Mouse (Mus musculus) midbrain, embryonic 11.5 days (tissue): ENCODE results near the gene Cxcl14. TPM values are rescaled to one million over a fixed set of nuclear protein-coding genes. Genes with fewer than 3 reads are reported as not detected.

Experiments used
- ATAC-seq: fragments of 200-750 bp; cut with Nextera tagmentation; 2 replicates; pipeline ENCODE4 v1.8.0; 2017; ENCODE audit warnings: moderate TSS enrichment, moderate library complexity; ENCODE audit not compliant: low FRiP score
- DNase-seq: peaks from one replicate; pipeline ENCODE4 v3.0.0; 2015; ENCODE audit warnings: low spot score; ENCODE audit errors: missing footprints
- H3K27ac ChIP-seq: fragments of 300-500 bp; sonication (generic); 2 replicates; pipeline ENCODE4 v1.5.1; 2014; ENCODE audit warnings: low read depth, low read length
- H3K27me3 ChIP-seq: fragments of 300-500 bp; sonication (generic); 2 replicates; pipeline ENCODE4 v1.6.1; 2014; ENCODE audit warnings: mild to moderate bottlenecking, low read length, moderate library complexity, mixed read lengths; ENCODE audit not compliant: control insufficient read depth, insufficient read depth
- H3K36me3 ChIP-seq: fragments of 300-500 bp; sonication (generic); 2 replicates; pipeline ENCODE4 v1.6.1; 2014; ENCODE audit warnings: mild to moderate bottlenecking, low read length, moderate library complexity, mixed read lengths; ENCODE audit not compliant: control insufficient read depth, insufficient read depth
- H3K4me1 ChIP-seq: fragments of 300-500 bp; sonication (generic); 2 replicates; pipeline ENCODE4 v1.6.1; 2014; ENCODE audit warnings: low read length; ENCODE audit not compliant: control insufficient read depth, insufficient read depth
- H3K4me2 ChIP-seq: fragments of 300-500 bp; sonication (generic); 2 replicates; pipeline ENCODE4 v1.6.1; 2014; ENCODE audit warnings: mild to moderate bottlenecking, moderate library complexity
- H3K4me3 ChIP-seq: fragments of 300-500 bp; sonication (generic); 2 replicates; pipeline ENCODE4 v1.5.1; 2014; ENCODE audit warnings: low read depth, low read length
- H3K9ac ChIP-seq: fragments of 300-500 bp; sonication (generic); 2 replicates; pipeline ENCODE4 v1.6.1; 2014; ENCODE audit warnings: low read length
- H3K9me3 ChIP-seq: fragments of 300-500 bp; sonication (generic); 2 replicates; pipeline ENCODE4 v1.6.1; 2016; ENCODE audit warnings: low read length; ENCODE audit not compliant: control insufficient read depth
- whole genome bisulfite sequencing: fragments of 180-500 bp; shearing (Covaris S2); extraction: QIAGEN DNeasy Blood & Tissue Kit; methylation state at CpG from one replicate; pipeline ENCODE4 v1.1.7; 2014; 5-methylcytosine and 5-hydroxymethylcytosine counted together
- polyA plus RNA-seq: library from polyadenylated mRNA; unstranded; fragments of >200 nt; fragmentation: Nextera tagmentation; extraction: Ambion mirVana; gene quantifications from 2 replicates; pipeline ENCODE4 v1.2.1, GENCODE M21; 2014

The Cxcl14 gene
- polyA plus RNA-seq, 1 experiment from 2014 or later, result 9.3 TPM

DNA sequence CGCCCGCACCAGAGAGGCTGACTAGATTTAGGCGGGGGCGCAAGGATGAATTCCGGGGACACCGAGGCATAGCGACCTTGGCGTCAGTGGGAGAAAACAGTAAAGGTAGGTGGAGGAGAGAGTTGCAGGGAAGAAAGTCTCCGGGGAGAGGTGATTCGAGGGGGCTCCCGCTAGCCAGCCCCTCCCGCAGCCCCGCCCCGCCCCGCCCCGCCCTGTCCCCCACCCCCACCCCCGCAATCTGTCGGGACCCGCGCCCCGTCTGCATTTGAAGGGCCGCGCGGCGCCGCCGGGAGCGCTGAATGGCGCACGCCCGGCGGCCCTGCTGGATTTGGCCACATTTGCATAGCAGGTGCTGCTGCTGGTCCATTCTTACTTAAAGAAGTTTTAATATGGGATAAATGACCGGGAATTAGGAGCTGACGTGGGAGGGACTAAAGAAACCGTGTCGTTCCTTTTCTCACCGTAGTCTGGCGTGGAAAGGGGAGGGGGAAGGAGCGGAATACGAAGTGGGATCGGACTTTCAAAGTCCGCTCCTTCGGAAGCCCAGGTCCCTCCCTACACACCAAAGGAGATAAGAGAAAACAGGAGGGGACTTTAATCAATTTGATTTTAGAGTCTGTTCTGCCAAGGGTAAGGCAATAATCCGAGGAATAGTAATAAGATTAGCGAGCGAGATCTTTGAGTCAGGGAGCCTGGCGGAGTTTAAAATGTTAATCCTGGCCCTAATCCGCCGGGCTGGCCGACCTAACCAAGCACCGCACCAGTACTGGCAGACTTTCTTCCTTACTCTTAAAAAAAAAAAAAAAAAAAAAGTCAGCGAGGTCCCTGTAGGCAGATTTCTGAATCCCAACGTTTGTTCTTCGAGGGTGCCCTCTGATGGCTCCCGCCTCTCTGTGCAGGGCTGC is 37.1 kb downstream of the Cxcl14 start:
- H3K36me3 ChIP-seq, result no peaks in the 10 kb centered on the region
- DNase-seq, result peak; percentile 93
- peak overlapping the region; percentile 27 for H3K4me3 ChIP-seq
- H3K4me2 ChIP-seq, result peak overlapping the region; percentile 55
- peak; percentile 65 for ATAC-seq
- peak overlapping the region; percentile 64 for H3K27ac ChIP-seq
- peak overlapping the region; percentile 13; the same call in 1 of the 2 replicates for H3K9ac ChIP-seq
- H3K27me3 ChIP-seq, result peaks cover 82% of the 10 kb centered on the region
- no peaks in the 10 kb centered on the region for H3K9me3 ChIP-seq
- under 1% methylated on average over 55 of the region's 55 CpGs for WGBS
- peaks cover 45% of the 10 kb centered on the region for H3K4me1 ChIP-seq

DNA sequence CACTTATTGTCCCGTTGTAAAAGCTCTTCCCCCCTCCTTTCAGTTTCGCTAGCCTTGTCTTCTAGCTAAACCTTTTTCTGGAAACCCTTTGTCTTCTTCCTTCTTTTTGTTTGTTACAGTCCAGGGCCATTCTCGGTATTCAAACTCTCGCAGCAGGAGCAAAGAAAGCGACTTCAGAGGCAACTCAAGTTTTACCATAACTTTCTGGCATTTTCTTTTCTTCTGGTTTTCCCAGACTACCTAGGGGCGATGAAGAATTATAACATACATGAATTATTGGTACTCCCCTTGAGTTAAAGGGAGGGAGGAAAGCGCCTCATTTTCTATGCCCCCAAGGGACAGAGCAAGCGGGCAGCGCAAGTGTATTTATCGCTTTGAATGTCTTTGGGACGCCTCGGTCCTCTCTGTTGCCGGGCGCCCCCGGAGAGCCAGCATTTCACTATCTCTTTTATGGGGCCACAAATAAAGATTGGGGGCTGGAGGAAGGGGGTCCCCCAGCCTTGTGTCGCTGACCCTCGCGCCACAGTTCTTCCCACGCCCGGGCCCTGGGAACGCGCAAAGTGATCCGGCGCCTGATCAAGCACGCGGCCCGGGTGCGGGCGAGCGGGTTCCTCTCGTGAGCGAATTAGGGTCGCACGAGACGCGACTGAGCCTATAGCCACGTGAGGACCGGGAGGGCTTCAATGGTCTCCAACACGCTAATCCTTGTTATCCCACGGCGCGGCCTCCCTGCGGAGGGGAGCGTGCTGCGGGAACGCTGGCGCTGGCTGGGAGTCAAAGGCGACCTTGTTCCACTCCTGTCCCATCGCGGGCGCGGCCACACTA is 37.9 kb downstream of the Cxcl14 start:
- Histone ChIP-seq H3K27ac (peak overlapping the region; percentile 64), H3K4me3 (peak overlapping the region; percentile 27), H3K27me3 (peaks cover 86% of the 10 kb centered on the region), H3K9ac (peak overlapping the region; percentile 13), H3K36me3 (no peaks in the 10 kb centered on the region), H3K9me3 (no peaks in the 10 kb centered on the region), H3K4me1 (peaks cover 45% of the 10 kb centered on the region), H3K4me2 (peak overlapping the region; percentile 55)
- DNase-seq (peak; percentile 96), ATAC-seq (peak; percentile 66)
- under 1% methylated on average over 52 of the region's 52 CpGs for WGBS

GRCm38 (mm10) chr13:56257469-56258153 is 38.7 kb downstream of the Cxcl14 start:
- 2% methylated on average over 12 of the region's 12 CpGs for WGBS
- Histone ChIP-seq H3K36me3 (no peaks in the 10 kb centered on the region), H3K9ac (no peak overlapping the region), H3K27ac (peak overlapping the region; percentile 64; the same call in 1 of the 2 replicates), H3K4me1 (peaks cover 48% of the 10 kb centered on the region), H3K4me2 (peak overlapping the region; percentile 55; the same call in 1 of the 2 replicates), H3K9me3 (no peaks in the 10 kb centered on the region), H3K4me3 (no peak overlapping the region), H3K27me3 (peaks cover 90% of the 10 kb centered on the region)
- ATAC-seq (no peak), DNase-seq (peak; percentile 92)

DNA sequence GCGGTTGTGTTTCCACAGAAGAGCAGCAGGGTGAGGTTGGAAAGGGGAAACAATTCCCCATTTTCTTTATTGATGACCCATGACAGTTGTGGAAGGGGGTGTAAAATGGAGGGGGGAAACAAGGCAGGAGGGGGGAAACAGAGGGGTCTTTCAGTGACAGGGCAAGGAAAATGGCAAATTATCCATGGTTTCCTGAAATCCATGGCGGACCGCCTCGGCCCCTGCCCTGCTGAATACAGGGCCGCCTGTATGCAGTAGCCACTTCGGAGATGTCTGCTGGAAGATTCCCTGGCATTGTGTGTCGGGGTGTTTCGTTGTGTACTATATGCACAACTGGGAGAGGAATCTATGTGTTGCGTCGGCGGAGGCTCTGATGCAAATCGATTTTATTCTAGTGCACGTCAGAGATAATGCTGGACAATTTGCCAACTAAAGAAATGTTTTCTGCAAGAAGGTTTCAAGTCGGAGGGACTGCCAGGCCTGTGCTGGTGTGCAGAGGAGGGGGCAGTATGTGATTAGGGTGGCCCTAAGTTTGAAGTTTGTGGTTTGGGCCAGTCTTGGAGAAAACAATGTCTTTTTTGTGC is 39.5 kb downstream of the Cxcl14 start:
- no peaks in the 10 kb centered on the region for H3K9me3 ChIP-seq
- H3K4me1 ChIP-seq, result peaks cover 55% of the 10 kb centered on the region

DNA sequence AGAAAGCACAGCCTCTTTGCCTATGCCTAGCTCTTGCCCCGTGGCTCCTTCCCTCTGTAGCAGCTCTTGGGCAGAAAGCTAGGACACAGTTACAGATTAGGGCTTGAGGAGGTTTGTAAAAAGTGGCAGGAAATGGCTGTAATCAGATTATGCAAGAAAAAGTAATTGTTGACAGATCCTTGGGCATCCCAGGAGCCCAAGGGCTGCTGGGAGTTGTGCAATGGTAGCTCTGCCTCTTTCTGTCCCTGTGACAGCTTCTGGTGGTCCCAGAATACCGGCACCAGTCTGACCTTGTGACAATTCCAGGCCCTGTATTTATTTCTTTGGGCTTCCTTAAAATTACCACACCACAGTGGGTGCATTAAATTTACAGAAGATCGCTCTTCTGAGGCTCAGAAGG is 43.0 kb downstream of the Cxcl14 start:
- no peak overlapping the region for H3K9ac ChIP-seq
- H3K27ac ChIP-seq, result no peak overlapping the region
- ATAC-seq (no peak), DNase-seq (peak; percentile 89)
- no peaks in the 10 kb centered on the region for H3K36me3 ChIP-seq
- WGBS, result 5% methylated on average over 3 of the region's 3 CpGs
- H3K4me2 ChIP-seq, result no peak overlapping the region
- H3K4me1 ChIP-seq, result peaks cover 71% of the 10 kb centered on the region
- no peak overlapping the region for H3K4me3 ChIP-seq
- peaks cover 94% of the 10 kb centered on the region for H3K27me3 ChIP-seq
- H3K9me3 ChIP-seq, result no peaks in the 10 kb centered on the region

More for the DNA sequence above, 39.5 kb downstream of the Cxcl14 start:
- 3% methylated on average over 14 of the region's 14 CpGs for WGBS
- H3K27me3 ChIP-seq, result peaks cover 89% of the 10 kb centered on the region
- no peak overlapping the region for H3K9ac ChIP-seq
- ATAC-seq, result no peak
- H3K27ac ChIP-seq, result no peak overlapping the region
- 0 out of 2 replicates have a peak overlapping the region, but pooled peaks have one; percentile 1 for H3K4me2 ChIP-seq
- peak; percentile 91 for DNase-seq
- H3K4me3 ChIP-seq, result no peak overlapping the region
- H3K36me3 ChIP-seq, result no peaks in the 10 kb centered on the region

- Histone ChIP-seq H3K4me1 (peaks cover 65% of the 10 kb centered on the region), H3K27me3 (peaks cover 95% of the 10 kb centered on the region), H3K4me3 (peak overlapping the region; percentile 39; the same call in 1 of the 2 replicates), H3K4me2 (peak overlapping the region; percentile 37), H3K27ac (peak overlapping the region; percentile 48), H3K36me3 (no peaks in the 10 kb centered on the region), H3K9me3 (no peaks in the 10 kb centered on the region), H3K9ac (peak overlapping the region; percentile 30)
- ATAC-seq (no peak), DNase-seq (no peak)
- 8% methylated on average over 8 of the region's 8 CpGs for WGBS
Observed at GRCm38 (mm10) chr13:56252783-56253182, 43.6 kb downstream of the Cxcl14 start.

GRCm38 (mm10) chr13:56251924-56252619 is 44.3 kb downstream of the Cxcl14 start, which contains the start of gene Neurog1:
Gene Neurog1, minus strand, starts transcription at chr13:56252163.
- Histone ChIP-seq H3K4me2 (peak within 1 kb of the TSS; percentile 37), H3K4me3 (peak within 1 kb of the TSS; percentile 39), H3K9ac (peak within 1 kb of the TSS; percentile 69), H3K27ac (peak within 1 kb of the TSS; percentile 81), H3K36me3 (no peaks in the 10 kb centered on the region), H3K9me3 (no peaks in the 10 kb centered on the region), H3K27me3 (peaks cover 96% of the 10 kb centered on the region), H3K4me1 (peaks cover 58% of the 10 kb centered on the region)
- ATAC-seq (peak; percentile 90), DNase-seq (peak; percentile 97)
- WGBS, result under 1% methylated on average over 65 of the region's 65 CpGs
